Mouse (Mus musculus): ENCODE results near the gene Olfr635.
A peak's percentile ranks its signal among the peaks of the same experiment; 100 is the strongest.
"Not testable (repeated sequence)": the region's sequence is repeated elsewhere in the genome, so short reads cannot be mapped to it uniquely, and the experiment has no call there.

Gene Olfr635

GRCm38 (mm10) chr7:103970852-103971251, at the start of gene Olfr635:
Olfr635 (plus strand) TSS chr7:103971152.
- DNase-seq: no peak

- no peak for DNase-seq
Observed at GRCm38 (mm10) chr7:103928525-103928924, 42.4 kb upstream of the Olfr635 start, which contains the start of gene Olfr631. Olfr631 (plus strand) TSS chr7:103928825.

- DNase-seq: no peak
Observed at GRCm38 (mm10) chr7:103934264-103934663, 36.7 kb upstream of the Olfr635 start, which contains the start of gene Olfr632. Olfr632 (plus strand) TSS chr7:103934347.

GRCm38 (mm10) chr7:103942730-103943129, 28.2 kb upstream of the Olfr635 start:
- DNase-seq: peak; percentile 47

- no peak for DNase-seq
Observed at GRCm38 (mm10) chr7:103944137-103944536, 26.8 kb upstream of the Olfr635 start, which contains the start of gene Olfr633. Olfr633 (plus strand) TSS chr7:103944437.

- not testable (repeated sequence) for DNase-seq
Observed at GRCm38 (mm10) chr7:103966873-103967272, 4.1 kb upstream of the Olfr635 start.

- no peak for DNase-seq
Observed at GRCm38 (mm10) chr7:103971782-103972181, 830 bp downstream of the Olfr635 start.

GRCm38 (mm10) chr7:103998446-103998845, 27.5 kb downstream of the Olfr635 start, which contains the start of gene Olfr638:
Olfr638 (plus strand) TSS chr7:103998746.
- DNase-seq: no peak

- no peak for DNase-seq
Observed at GRCm38 (mm10) chr7:103999124-103999523, 28.2 kb downstream of the Olfr635 start.

GRCm38 (mm10) chr7:104017203-104017602, 46.3 kb downstream of the Olfr635 start, which contains the start of gene Olfr639:
Olfr639 (minus strand) TSS chr7:104017303.
- no peak for DNase-seq

GRCm38 (mm10) chr7:104018953-104019352, 48.0 kb downstream of the Olfr635 start:
- no peak for DNase-seq

GRCm38 (mm10) chr7:104021651-104022050, 50.7 kb downstream of the Olfr635 start:
- DNase-seq: no peak

- DNase-seq: no peak
Observed at GRCm38 (mm10) chr7:104025473-104025872, 54.5 kb downstream of the Olfr635 start, which contains the start of gene Olfr640. Olfr640 (minus strand) TSS chr7:104025573.

GRCm38 (mm10) chr7:104026978-104027377, 56.0 kb downstream of the Olfr635 start:
- no peak for DNase-seq

GRCm38 (mm10) chr7:104035145-104035544, 64.2 kb downstream of the Olfr635 start, which contains the start of gene Olfr641:
Olfr641 (plus strand) TSS chr7:104035445.
- DNase-seq: no peak
